Mouse (Mus musculus) macrophage (primary cell): Measurements from ENCODE around the gene 4930402H24Rik. TPM values are rescaled to one million over a fixed set of nuclear protein-coding genes. Genes with fewer than 3 reads are reported as not detected.
A peak's percentile ranks its signal among the peaks of the same experiment; 100 is the strongest.

ENCODE experiments used
- H3K27ac ChIP-seq: fragments of 350-480 bp; formaldehyde crosslinking; 2 replicates; pipeline ENCODE4 v1.9.0; 2021
- H3K36me3 ChIP-seq: fragments of 350-480 bp; formaldehyde crosslinking; 2 replicates; pipeline ENCODE4 v1.9.0; 2021; ENCODE audit errors: inconsistent target
- H3K4me3 ChIP-seq: fragments of 350-480 bp; formaldehyde crosslinking; 2 replicates; pipeline ENCODE4 v1.9.0; 2021; ENCODE audit errors: inconsistent target
- H3K79me2 ChIP-seq: fragments of 350-480 bp; formaldehyde crosslinking; 2 replicates; pipeline ENCODE4 v1.9.0; 2021; ENCODE audit errors: inconsistent target
- WGBS: methylation state at CpG from one replicate; pipeline ENCODE4 v1.1.7; 2026; ENCODE audit warnings: inconsistent platforms; ENCODE audit not compliant: missing documents; 5-methylcytosine and 5-hydroxymethylcytosine counted together
- polyA plus RNA-seq: library from polyadenylated mRNA; stranded (reverse); fragments of 250-400 nt; gene quantifications from 3 replicates; pipeline ENCODE4 v1.2.4, GENCODE M21; 2018; ENCODE audit warnings: inconsistent platforms

4930402H24Rik gene
- polyA plus RNA-seq, 1 experiment from 2014 or later: 15.5 TPM

DNA sequence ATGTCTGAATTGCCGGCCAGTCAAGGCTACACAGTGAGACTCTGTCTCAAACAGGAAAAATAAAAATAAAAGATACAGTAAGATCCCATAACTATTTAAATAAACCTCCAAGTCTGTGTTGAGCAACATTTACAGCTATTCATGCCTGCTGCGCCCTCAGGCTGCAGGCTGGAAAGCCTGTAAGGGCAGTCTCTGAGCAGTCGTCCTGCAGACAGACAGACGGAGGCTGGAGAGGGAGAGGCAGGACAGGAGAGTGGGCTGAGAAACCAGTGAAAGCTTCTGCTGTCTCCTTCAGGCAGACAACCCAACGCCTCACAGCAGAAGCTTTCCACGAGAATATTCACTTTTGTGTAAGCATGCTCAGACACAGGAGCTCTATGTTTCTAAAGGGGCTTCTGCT is 92.5 kb downstream of the 4930402H24Rik start:
- WGBS: 96% methylated on average over 6 of the region's 6 CpGs
- Histone ChIP-seq H3K4me3 (no peak overlapping the region), H3K36me3 (peaks cover 36% of the 10 kb centered on the region), H3K27ac (no peak overlapping the region), H3K79me2 (no peaks in the 10 kb centered on the region)

DNA sequence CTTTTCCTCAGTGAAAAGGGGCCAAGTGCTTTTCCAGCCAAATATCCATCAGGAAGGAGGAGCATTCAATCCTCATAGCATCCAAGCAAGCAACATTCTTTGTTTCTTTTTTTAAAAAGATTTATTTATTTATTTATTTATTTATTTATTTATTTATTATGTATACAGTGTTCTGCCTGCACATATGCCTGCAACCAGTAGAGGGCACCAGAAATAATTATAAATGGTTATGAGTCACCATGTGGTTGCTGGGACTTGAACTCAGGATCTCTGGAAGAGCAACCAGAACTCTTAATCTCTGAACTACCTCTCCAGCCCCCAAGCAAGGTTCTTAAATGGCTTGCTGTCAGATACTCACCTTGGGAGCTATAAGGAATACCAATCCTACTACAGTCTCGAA is 93.7 kb downstream of the 4930402H24Rik start:
- no peaks in the 10 kb centered on the region for H3K79me2 ChIP-seq
- H3K4me3 ChIP-seq: no peak overlapping the region
- no peak overlapping the region for H3K27ac ChIP-seq
- 100% methylated on average over 1 of the region's 1 CpGs for WGBS
- peaks cover 42% of the 10 kb centered on the region for H3K36me3 ChIP-seq

DNA sequence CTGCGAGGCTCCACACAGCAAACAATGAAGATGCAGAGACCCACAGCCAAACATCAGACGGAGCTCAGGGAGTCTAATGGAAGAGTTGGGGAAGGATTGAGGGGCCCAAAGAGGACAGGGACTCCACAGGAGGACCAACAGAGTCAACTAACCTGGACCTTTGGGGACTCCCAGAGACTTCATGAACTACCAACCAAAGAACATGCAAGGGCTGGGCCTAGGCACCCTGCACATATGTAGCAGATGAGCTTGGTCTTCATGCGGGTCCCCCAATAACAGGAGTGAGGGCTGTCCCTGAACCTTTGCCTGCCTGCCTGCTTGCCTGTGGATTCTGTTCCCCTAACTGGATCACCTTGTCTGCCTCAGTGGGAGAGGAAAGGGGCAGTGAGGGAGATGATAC is 101.1 kb downstream of the 4930402H24Rik start:
- Histone ChIP-seq H3K4me3 (no peak overlapping the region), H3K79me2 (no peaks in the 10 kb centered on the region), H3K27ac (no peak overlapping the region), H3K36me3 (peaks cover 41% of the 10 kb centered on the region)
- 93% methylated on average over 3 of the region's 3 CpGs for WGBS

DNA sequence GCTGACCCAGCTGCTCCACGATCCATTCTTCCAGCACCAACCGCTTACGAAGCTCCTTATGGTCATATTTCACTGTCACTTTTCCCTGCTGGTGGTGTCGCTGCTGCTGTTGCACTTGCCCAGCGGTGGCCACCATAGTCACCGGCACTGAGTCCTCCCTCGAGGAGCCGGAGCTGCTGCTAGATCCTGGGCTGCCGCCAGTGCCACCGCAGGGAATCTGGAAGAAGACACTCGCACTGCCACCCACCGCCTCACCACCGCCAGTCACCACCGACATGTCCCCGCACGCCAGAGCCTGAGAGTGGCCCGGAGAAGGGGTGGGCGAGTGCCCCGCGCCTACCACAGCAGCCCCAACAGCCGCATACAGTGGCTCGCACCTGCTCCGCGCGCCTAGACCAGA is 102.5 kb downstream of the 4930402H24Rik start:
- Histone ChIP-seq H3K79me2 (no peaks in the 10 kb centered on the region), H3K36me3 (peaks cover 39% of the 10 kb centered on the region), H3K27ac (no peak overlapping the region), H3K4me3 (no peak overlapping the region)
- 94% methylated on average over 25 of the region's 25 CpGs for WGBS

DNA sequence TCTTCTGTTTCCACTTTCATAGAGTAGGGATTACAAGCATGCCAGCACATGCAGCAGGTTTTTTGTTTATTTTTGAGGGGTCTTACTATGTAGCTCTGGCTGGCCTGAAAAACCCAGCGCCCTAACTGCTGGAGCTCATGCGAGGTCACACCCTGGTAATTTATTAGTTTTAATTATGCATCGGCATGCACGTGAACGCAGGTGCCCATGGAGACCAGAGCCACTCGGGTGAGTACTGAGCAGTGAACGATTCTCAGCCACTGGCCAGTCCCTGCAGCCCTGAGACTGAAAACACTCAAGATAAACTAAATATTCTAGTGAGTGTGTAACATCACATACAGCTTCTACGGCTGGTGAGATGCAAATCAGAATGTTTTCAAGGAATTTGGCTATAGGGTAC is 110.5 kb downstream of the 4930402H24Rik start:
- 95% methylated on average over 8 of the region's 8 CpGs for WGBS
- Histone ChIP-seq H3K4me3 (no peak overlapping the region), H3K27ac (no peak overlapping the region), H3K36me3 (peaks cover 32% of the 10 kb centered on the region), H3K79me2 (no peaks in the 10 kb centered on the region)

DNA sequence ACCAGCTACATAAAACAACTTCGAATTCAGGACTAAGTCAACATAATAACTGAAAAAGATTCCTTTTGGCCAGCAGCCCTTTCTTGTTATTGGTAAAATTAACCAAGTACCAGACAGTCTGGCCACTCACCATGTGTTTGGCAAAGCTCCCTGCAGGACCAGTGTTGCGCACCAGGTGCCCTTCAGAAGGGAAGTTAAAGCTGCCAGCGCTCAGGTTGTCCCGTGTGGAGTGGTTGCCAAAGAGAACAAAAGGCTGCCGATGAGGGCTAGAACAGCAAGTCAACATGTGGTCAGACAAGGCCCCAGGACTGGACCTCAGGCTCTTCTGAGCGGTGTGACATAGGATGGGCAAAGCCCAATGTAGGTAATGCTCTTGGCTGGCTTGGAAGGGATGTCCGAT is 114.5 kb downstream of the 4930402H24Rik start:
- Histone ChIP-seq H3K27ac (no peak overlapping the region), H3K79me2 (no peaks in the 10 kb centered on the region), H3K4me3 (no peak overlapping the region), H3K36me3 (peaks cover 32% of the 10 kb centered on the region)
- 96% methylated on average over 7 of the region's 7 CpGs for WGBS

DNA sequence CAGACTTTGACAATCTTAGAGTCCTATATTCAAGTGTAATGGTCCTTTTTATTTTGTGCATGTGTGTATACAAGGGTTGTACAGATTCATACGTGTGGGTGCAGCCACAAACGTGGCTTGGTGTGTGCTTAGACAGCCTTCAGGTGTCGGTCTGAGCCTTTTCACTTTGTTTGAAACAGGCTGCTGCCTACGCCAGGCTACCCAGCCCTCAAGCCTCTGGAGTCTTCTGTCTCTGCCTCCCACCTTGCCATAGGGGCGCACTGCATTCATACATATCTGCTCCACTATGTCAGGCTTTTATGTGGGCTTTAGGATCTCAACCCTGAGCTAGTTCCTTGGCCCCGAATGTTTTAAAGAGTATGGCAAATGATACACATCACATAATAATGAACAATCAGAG is 116.6 kb downstream of the 4930402H24Rik start:
- Histone ChIP-seq H3K4me3 (no peak overlapping the region), H3K79me2 (no peaks in the 10 kb centered on the region), H3K27ac (no peak overlapping the region), H3K36me3 (peaks cover 27% of the 10 kb centered on the region)
- WGBS: 98% methylated on average over 6 of the region's 6 CpGs

DNA sequence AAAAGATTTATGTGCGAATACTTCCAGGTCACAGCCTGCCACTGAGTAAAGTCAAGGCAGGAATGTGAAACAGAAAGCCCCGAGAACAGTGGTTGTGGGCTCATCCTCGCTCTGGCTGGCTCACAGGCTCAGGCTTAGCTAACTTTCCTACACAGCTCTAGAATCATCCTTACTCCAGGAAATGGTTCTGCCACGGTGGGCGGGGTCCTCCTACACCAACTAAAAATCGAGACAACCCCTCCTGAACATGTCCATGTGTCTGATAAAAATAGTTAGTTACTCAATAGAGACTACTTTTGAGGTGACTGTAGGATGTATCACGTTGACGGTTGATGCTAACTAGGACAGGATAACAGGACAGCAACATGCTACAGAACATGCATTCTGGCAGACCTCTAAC is 117.2 kb downstream of the 4930402H24Rik start:
- no peak overlapping the region for H3K27ac ChIP-seq
- WGBS: 88% methylated on average over 8 of the region's 8 CpGs
- H3K79me2 ChIP-seq: no peaks in the 10 kb centered on the region
- no peak overlapping the region for H3K4me3 ChIP-seq
- peaks cover 28% of the 10 kb centered on the region for H3K36me3 ChIP-seq

DNA sequence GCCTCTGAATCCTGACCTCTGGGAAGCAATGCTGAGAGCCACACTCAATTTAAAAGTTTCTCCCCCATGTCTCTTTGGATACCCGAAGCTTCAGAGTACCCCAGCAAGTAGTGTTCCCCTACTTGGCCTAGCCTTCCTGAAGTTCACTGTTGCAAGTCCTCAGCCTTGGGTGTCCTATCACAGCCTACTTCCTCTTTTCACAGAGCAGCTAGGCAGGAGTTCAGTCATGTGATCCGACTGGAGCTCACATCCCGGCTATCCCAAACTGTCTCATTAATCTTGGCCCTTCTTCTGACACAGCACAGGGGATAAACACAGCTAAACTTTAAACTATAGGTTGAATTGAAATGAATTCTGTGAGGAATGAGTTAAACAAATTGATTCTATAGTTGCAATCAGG is 121.3 kb downstream of the 4930402H24Rik start:
- Histone ChIP-seq H3K36me3 (peaks cover 24% of the 10 kb centered on the region), H3K27ac (peak overlapping the region; percentile 37), H3K79me2 (no peaks in the 10 kb centered on the region), H3K4me3 (no peak overlapping the region)
- 7% methylated on average over 3 of the region's 3 CpGs for WGBS

DNA sequence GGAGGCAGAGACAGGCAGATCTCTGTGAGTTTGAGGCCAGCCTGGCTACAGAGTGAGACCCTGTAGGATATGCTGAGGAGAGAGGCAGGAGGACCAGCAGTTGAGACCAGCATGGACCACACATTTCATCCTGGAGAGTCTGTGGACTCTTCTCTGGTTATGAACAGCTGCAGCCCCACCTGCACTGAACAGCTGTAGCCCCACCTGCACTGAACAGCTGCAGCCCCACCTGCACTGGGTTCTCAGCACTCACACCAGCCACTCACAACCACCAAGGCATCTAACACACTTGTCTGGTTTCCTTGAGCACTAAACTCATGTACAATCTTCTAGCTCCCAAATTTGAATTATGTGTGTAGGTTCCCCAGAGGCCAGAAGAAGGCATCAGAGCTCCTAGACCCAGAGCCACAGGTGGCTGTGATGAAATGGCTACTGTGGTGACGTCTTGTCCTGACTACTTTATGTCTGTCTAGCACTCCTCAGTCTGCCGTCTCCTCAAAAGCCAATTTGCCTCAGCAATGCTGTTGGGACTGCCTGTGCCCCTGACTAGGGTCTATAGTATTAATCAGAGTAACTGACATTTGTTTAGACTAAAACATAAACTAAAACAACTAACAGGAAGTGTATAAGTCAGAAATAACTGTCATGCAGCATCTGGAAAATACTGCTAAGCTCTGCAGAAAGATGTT is 125.4 kb downstream of the 4930402H24Rik start:
- Histone ChIP-seq H3K79me2 (no peaks in the 10 kb centered on the region), H3K4me3 (no peak overlapping the region), H3K36me3 (peaks cover 42% of the 10 kb centered on the region), H3K27ac (no peak overlapping the region)
- 89% methylated on average over 2 of the region's 2 CpGs for WGBS

DNA sequence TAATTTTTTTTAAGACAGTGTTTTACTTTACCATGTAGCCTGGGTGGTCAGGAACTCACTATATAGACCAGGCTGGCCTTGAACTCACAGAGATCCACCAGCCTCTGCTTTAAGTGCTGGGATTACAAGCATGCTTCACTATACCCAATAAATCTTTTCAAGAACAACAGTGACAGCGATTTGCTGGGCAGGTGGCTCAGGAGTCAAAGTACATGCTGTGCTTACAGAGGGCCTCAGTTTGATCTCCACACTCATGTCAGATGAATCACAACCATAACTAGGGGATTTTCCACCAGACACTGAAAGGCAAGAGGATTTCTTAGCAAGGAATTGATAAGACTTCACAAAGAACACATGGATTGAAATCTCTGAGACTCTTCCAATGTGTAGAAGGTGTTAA is 126.3 kb downstream of the 4930402H24Rik start:
- no peak overlapping the region for H3K4me3 ChIP-seq
- H3K79me2 ChIP-seq: no peaks in the 10 kb centered on the region
- 85% methylated on average over 1 of the region's 1 CpGs for WGBS
- peaks cover 51% of the 10 kb centered on the region for H3K36me3 ChIP-seq
- H3K27ac ChIP-seq: no peak overlapping the region

DNA sequence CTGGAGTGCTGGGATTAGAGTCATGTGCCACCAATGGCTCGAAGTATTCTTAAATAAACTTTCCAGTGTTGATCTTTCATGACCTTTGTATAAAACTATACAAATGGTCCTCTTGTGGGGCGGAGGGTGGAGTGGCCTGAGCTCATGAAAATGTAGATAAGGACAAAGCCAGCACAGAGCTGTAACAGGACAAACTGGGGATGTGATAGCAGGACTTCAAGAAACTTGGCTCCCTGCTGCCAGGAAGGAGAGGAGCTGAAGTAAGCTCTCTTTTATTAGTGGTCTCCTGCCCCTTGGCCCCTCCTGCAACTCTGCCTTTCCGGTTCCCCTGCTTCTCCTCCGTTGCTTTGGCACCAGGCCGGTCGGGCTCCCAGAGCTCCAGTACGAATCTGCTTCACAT is 129.6 kb downstream of the 4930402H24Rik start:
- H3K79me2 ChIP-seq: no peaks in the 10 kb centered on the region
- no peak overlapping the region for H3K4me3 ChIP-seq
- H3K36me3 ChIP-seq: peaks cover 69% of the 10 kb centered on the region
- no peak overlapping the region for H3K27ac ChIP-seq
- 96% methylated on average over 7 of the region's 7 CpGs for WGBS

DNA sequence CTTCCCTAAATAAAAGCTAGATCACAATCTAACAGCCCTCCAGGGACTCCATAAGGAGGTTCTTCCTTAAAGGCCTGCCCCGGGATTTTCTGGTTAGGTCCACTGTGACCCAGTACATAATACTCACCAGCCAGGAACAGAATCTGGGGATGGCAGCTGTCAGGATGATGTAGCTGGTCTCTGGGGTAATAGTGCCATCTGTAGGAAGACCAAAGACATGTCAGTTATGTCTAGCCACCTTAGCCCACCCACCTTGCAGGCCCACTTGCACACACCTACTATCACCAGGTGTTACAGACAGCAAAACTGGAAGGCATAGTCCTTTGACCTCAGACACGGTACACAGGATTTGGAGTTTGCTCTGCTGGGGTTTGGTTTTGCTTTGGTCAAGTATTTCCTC is 138.7 kb downstream of the 4930402H24Rik start:
- WGBS: 78% methylated on average over 2 of the region's 2 CpGs
- H3K27ac ChIP-seq: no peak overlapping the region
- H3K4me3 ChIP-seq: no peak overlapping the region
- peaks cover 84% of the 10 kb centered on the region; the same call in 1 of the 2 replicates for H3K36me3 ChIP-seq
- H3K79me2 ChIP-seq: no peaks in the 10 kb centered on the region

DNA sequence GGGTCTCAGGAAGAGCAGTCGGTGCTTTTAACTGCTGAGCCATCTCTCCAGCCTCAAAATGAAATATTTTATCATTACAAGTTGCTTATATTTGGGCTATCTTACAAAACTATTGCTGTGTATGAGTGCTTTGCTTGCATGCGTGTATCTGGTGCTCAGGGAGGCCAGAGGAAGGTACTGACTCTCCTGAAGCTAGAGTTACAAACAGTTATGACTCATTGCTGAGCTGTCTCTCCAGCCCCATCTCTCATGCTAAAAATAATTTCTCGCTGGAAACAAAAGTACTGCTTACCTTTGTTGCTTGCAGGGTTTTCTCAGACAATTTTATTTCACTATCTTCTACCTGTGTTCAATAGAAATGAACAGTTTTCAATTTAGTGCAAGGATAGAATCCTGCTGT is 140.8 kb downstream of the 4930402H24Rik start:
- no peak overlapping the region for H3K4me3 ChIP-seq
- 90% methylated on average over 3 of the region's 3 CpGs for WGBS

DNA sequence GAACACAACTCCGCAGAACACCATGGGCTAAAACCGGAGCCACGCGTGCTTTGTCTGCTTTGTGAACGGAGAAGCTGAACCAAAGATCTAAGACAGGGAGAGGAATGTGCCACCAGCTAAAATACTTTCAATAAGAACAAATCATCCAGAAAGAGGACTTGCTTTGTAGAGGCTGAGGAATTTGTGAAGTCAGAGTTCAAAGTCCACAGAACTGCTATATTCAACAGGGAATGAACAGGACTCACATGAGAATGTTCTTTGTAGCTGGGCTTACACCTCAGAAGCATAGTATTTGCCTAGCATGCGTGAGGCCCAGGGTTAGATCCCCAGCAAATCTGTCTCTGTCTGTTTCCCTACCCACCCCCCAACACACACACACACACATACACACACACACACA is 145.3 kb downstream of the 4930402H24Rik start:
- no peaks in the 10 kb centered on the region for H3K79me2 ChIP-seq
- 99% methylated on average over 6 of the region's 6 CpGs for WGBS
- peaks cover 53% of the 10 kb centered on the region; the same call in 1 of the 2 replicates for H3K36me3 ChIP-seq
- H3K27ac ChIP-seq: no peak overlapping the region
- H3K4me3 ChIP-seq: no peak overlapping the region

More for the DNA sequence above, 140.8 kb downstream of the 4930402H24Rik start:
- H3K36me3 ChIP-seq: peaks cover 76% of the 10 kb centered on the region; the same call in 1 of the 2 replicates
- no peak overlapping the region for H3K27ac ChIP-seq
- H3K79me2 ChIP-seq: no peaks in the 10 kb centered on the region
